Mouse (Mus musculus) layer of hippocampus, adult 6 months (tissue): ENCODE measurements around the gene Gm14412. TPM values are rescaled to one million over a fixed set of nuclear protein-coding genes. Genes with fewer than 3 reads are reported as not detected.

Source experiments
- long read RNA-seq, 2 experiments: library from polyadenylated mRNA; unstranded; transcript quantifications; one replicate each; pipeline ENCODE4 v2.0.0; 2019 to 2020
- polyA plus RNA-seq: library from polyadenylated mRNA; unstranded; fragments of <200 nt; fragmentation: Nextera tagmentation; gene quantifications from 2 replicates; pipeline ENCODE4 v1.2.3, GENCODE M21; 2021

The Gm14412 gene
- 0.40 and 0.44 TPM in 2 replicates for polyA plus RNA-seq
- long read RNA-seq, experiment 1: 0 reads
- long read RNA-seq, experiment 2, partial matches to known transcripts: 0 of 3 reads
- long read RNA-seq, experiment 2, other reads (novel, unspliced or antisense): 3 of 3 reads

GRCm38 (mm10) chr2:177324257-177324733 lies at the start of gene Gm14412:
Gene Gm14412, minus strand, starts transcription at chr2:177324307.

GRCm38 (mm10) chr2:177266936-177267335 lies 57.2 kb downstream of the Gm14412 start, which contains the start of gene Gm14409:
Gene Gm14409, minus strand, starts transcription at chr2:177267036.

Other genes with a start within 250 kb of the Gm14412 start
- not detected in 2 replicates for gene Gm14401, start 250.0 kb downstream of the Gm14412 start, polyA plus RNA-seq
- gene Gm14410, start 117.9 kb downstream of the Gm14412 start, polyA plus RNA-seq: 32.5 and 42.4 TPM in 2 replicates
- gene Gm14409, start 57.3 kb downstream of the Gm14412 start, polyA plus RNA-seq: not detected in 2 replicates
- 10.4 and 11.9 TPM in 2 replicates for gene Gm14418, start 74.0 kb upstream of the Gm14412 start, polyA plus RNA-seq
- gene Zfp970, start 140.4 kb upstream of the Gm14412 start, polyA plus RNA-seq: 5.6 and 8.9 TPM in 2 replicates
- gene Gm14403, start 173.9 kb upstream of the Gm14412 start, polyA plus RNA-seq: 5.3 and 6.8 TPM in 2 replicates